Mouse (Mus musculus) hindbrain, embryonic 12.5 days (tissue): ENCODE measurements around the gene Mon2. TPM values are rescaled to one million over a fixed set of nuclear protein-coding genes. Genes with fewer than 3 reads are reported as not detected.

Experiments used
- ATAC-seq: fragments of 200-750 bp; cut with Nextera tagmentation; 2 replicates; pipeline ENCODE4 v1.8.0; 2017; ENCODE audit warnings: moderate TSS enrichment; ENCODE audit not compliant: low FRiP score
- H3K27ac ChIP-seq: fragments of 300-500 bp; sonication (generic); 2 replicates; pipeline ENCODE4 v1.5.1; 2016; ENCODE audit warnings: mild to moderate bottlenecking
- H3K27me3 ChIP-seq: fragments of 300-500 bp; sonication (generic); 2 replicates; pipeline ENCODE4 v1.6.1; 2016; ENCODE audit warnings: mild to moderate bottlenecking
- H3K36me3 ChIP-seq: fragments of 300-500 bp; sonication (generic); 2 replicates; pipeline ENCODE4 v1.6.1; 2016; ENCODE audit warnings: mild to moderate bottlenecking
- H3K4me1 ChIP-seq: fragments of 300-500 bp; sonication (generic); 2 replicates; pipeline ENCODE4 v1.6.1; 2016
- H3K4me2 ChIP-seq: fragments of 300-500 bp; sonication (generic); replicated peaks from 2 replicates; pipeline ENCODE4 v1.6.1; 2016; ENCODE audit warnings: mild to moderate bottlenecking
- H3K4me3 ChIP-seq: fragments of 300-500 bp; sonication (generic); 2 replicates; pipeline ENCODE4 v1.5.1; 2016; ENCODE audit warnings: mild to moderate bottlenecking
- H3K9ac ChIP-seq: fragments of 300-500 bp; sonication (generic); 2 replicates; pipeline ENCODE4 v1.6.1; 2016; ENCODE audit warnings: mild to moderate bottlenecking, moderate library complexity
- H3K9me3 ChIP-seq: fragments of 300-500 bp; sonication (generic); replicated peaks from 2 replicates; pipeline ENCODE4 v1.6.1; 2016; ENCODE audit warnings: mild to moderate bottlenecking
- WGBS: fragments of 180-500 bp; shearing (Covaris S2); methylation state at CpG from one replicate; pipeline ENCODE4 v1.1.7; 2016; 5-methylcytosine and 5-hydroxymethylcytosine counted together
- polyA plus RNA-seq: library from polyadenylated mRNA; unstranded; fragments of >200 nt; fragmentation: Nextera tagmentation; extraction: Ambion mirVana; gene quantifications from 2 replicates; pipeline ENCODE4 v1.2.1, GENCODE M21; 2016

Gene Mon2
- polyA plus RNA-seq, 1 experiment from 2014 or later: 50.8 TPM

- Histone ChIP-seq H3K36me3 (peaks cover 59% of the 10 kb centered on the region), H3K4me2 (no peak overlapping the region), H3K4me3 (no peak overlapping the region), H3K27me3 (no peaks in the 10 kb centered on the region), H3K9ac (no peak overlapping the region), H3K27ac (no peak overlapping the region), H3K4me1 (no peaks in the 10 kb centered on the region), H3K9me3 (no peaks in the 10 kb centered on the region)
- peak; percentile 72; the same call in 1 of the 2 replicates for ATAC-seq
- whole genome bisulfite sequencing: 92% methylated on average over 20 of the region's 20 CpGs
These were observed 70.8 kb downstream of the Mon2 start for GRCm38 (mm10) chr10:123005237-123006185.

DNA sequence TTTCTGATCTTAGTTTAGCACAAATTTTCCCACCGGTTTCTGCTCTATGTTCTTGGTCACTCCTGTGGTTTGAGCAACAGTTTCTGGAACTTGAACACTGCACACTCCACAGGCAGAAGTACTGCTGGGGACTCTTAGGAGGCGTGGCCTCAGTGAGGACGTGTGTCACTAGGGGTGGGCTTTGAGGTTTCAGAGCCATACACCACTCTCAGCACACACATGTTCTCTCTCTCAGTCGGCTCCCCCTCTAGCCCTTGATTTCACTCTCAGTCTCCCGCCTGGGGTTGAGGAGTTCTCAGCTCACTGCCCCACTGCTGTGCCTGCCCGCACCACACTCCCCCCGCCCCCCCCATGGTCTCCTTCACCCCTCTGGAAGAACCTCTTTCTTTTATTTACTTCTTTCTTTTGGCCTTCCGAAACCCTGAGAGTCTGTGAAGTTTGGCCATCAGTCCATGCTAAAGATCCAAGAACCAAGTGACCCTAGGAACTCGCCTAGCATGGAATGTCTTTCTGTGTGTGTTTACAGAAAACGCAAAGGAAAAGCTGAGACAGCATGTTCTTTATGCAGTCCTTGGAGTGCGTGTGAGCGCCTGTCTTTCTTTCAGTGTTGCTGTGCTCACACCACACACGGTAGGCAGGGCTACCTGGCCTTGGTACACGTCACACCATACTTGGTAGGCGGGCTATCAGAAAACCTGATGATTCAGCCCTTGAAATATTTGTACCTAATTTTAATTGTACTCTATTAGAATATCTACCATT, 71.6 kb downstream of the Mon2 start:
- no peak overlapping the region for H3K27ac ChIP-seq
- peaks cover 61% of the 10 kb centered on the region for H3K36me3 ChIP-seq
- 72% methylated on average over 15 of the region's 15 CpGs for WGBS
- no peaks in the 10 kb centered on the region for H3K4me1 ChIP-seq
- no peaks in the 10 kb centered on the region for H3K27me3 ChIP-seq
- no peak overlapping the region; the same call in 1 of the 2 replicates for H3K9ac ChIP-seq
- peak; percentile 63; the same call in 1 of the 2 replicates for ATAC-seq
- no peaks in the 10 kb centered on the region for H3K9me3 ChIP-seq
- H3K4me3 ChIP-seq: no peak overlapping the region
- H3K4me2 ChIP-seq: no peak overlapping the region

DNA sequence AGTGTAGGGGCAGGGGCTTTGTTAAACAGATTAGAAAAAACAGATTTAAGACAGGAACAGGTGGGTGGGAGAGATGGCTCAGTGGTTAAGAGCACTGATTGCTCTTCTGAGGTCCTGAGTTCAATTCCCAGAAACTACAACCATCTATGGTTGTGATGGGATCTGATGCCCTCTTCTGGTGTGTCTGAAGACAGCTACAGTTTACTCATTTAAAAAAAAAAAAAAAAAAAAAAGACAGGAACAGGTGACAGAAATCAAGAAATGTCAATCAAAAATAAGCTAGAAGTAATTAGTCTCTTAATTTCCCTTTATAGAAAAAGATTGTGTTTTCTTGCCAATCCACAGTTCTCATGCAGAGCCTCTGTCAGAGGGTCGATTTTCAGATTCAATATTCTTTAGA, 74.3 kb downstream of the Mon2 start:
- peaks cover 65% of the 10 kb centered on the region for H3K36me3 ChIP-seq
- no peaks in the 10 kb centered on the region for H3K9me3 ChIP-seq
- no peak overlapping the region for H3K4me2 ChIP-seq
- H3K27ac ChIP-seq: no peak overlapping the region
- 84% methylated on average over 1 of the region's 1 CpGs for WGBS
- H3K9ac ChIP-seq: no peak overlapping the region
- H3K4me3 ChIP-seq: no peak overlapping the region
- no peak for ATAC-seq
- H3K4me1 ChIP-seq: no peaks in the 10 kb centered on the region
- no peaks in the 10 kb centered on the region for H3K27me3 ChIP-seq

GRCm38 (mm10) chr10:123001363-123001762, 74.9 kb downstream of the Mon2 start:
- H3K4me3 ChIP-seq: no peak overlapping the region
- no peak overlapping the region for H3K4me2 ChIP-seq
- H3K27ac ChIP-seq: no peak overlapping the region
- no peaks in the 10 kb centered on the region for H3K27me3 ChIP-seq
- no peak for ATAC-seq
- peaks cover 68% of the 10 kb centered on the region for H3K36me3 ChIP-seq
- H3K9me3 ChIP-seq: no peaks in the 10 kb centered on the region
- no peak overlapping the region for H3K9ac ChIP-seq
- H3K4me1 ChIP-seq: no peaks in the 10 kb centered on the region
- WGBS: 93% methylated on average over 3 of the region's 3 CpGs

- Histone ChIP-seq H3K27ac (no peak overlapping the region), H3K36me3 (peaks cover 78% of the 10 kb centered on the region), H3K9ac (no peak overlapping the region), H3K4me3 (no peak overlapping the region), H3K4me2 (no peak overlapping the region), H3K4me1 (no peaks in the 10 kb centered on the region), H3K9me3 (no peaks in the 10 kb centered on the region), H3K27me3 (no peaks in the 10 kb centered on the region)
- no peak for ATAC-seq
- 73% methylated on average over 6 of the region's 6 CpGs for WGBS
These were observed 76.9 kb downstream of the Mon2 start for GRCm38 (mm10) chr10:122999356-122999755.

GRCm38 (mm10) chr10:122997852-122998251, 78.5 kb downstream of the Mon2 start:
- WGBS: 94% methylated on average over 2 of the region's 2 CpGs
- no peak for ATAC-seq
- Histone ChIP-seq H3K9ac (no peak overlapping the region), H3K4me2 (no peak overlapping the region), H3K9me3 (no peaks in the 10 kb centered on the region), H3K27ac (no peak overlapping the region), H3K27me3 (no peaks in the 10 kb centered on the region), H3K36me3 (peaks cover 64% of the 10 kb centered on the region), H3K4me3 (no peak overlapping the region), H3K4me1 (no peaks in the 10 kb centered on the region)

DNA sequence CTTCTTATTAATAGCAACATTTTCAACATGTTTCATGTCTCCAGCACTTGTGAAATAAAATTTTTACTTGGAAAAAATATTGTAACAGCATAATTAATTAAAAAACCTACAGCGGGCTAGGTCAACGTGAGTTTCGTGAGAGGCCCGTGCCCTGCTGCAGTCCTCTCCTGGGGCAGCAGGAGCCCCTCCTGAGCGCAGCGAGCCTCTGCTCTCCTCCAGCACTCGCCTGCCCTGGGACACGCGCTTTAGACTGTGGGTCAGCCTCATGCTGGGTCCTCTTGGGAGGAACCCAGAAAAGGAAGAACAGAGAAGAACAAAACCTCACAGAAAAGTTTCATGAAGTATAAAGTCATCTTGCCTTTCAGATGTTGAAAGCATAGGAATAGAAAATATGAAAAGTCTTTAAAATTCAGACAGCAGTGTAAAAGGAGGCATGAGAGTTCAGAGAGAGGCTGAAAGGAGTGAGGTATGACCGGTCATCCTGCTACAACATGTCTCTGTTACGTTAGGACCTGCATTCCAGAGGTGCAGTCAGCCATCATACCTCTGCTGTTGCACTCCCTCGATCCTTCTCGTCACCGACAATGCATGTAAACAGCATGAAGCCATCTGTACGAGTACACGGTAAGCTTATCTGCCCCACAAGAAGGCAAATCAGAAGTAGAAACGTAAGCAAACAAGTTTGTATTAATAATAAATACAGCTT, 81.8 kb downstream of the Mon2 start:
- Histone ChIP-seq H3K9ac (no peak overlapping the region), H3K27ac (no peak overlapping the region), H3K4me3 (no peak overlapping the region), H3K9me3 (no peaks in the 10 kb centered on the region), H3K36me3 (peaks cover 61% of the 10 kb centered on the region), H3K4me2 (no peak overlapping the region), H3K27me3 (no peaks in the 10 kb centered on the region), H3K4me1 (no peaks in the 10 kb centered on the region)
- WGBS: 62% methylated on average over 17 of the region's 17 CpGs
- ATAC-seq: no peak

DNA sequence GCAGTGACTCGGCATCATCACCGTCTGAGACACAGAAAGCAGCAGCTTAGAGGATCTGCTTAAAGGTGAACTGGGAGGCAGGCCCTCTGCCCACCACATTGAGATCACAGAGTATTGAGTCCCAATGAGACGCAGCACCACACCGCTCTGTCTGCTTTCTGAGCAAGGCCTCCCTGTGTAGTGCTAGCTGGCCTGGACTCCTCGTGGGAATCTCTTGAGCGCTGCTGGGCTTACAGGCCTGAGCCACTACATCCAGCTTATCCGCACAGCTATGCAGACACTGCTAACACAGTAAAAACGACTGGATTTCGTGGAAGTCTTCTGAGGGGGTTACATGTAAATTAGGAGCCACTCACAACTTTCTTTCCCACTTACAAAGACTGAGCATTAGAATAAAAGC, 84.7 kb downstream of the Mon2 start:
- Histone ChIP-seq H3K4me1 (peaks cover 9% of the 10 kb centered on the region), H3K4me3 (no peak overlapping the region), H3K9ac (no peak overlapping the region), H3K36me3 (peaks cover 35% of the 10 kb centered on the region), H3K4me2 (no peak overlapping the region), H3K27me3 (no peaks in the 10 kb centered on the region), H3K27ac (no peak overlapping the region), H3K9me3 (no peaks in the 10 kb centered on the region)
- 91% methylated on average over 9 of the region's 9 CpGs for WGBS
- no peak for ATAC-seq

DNA sequence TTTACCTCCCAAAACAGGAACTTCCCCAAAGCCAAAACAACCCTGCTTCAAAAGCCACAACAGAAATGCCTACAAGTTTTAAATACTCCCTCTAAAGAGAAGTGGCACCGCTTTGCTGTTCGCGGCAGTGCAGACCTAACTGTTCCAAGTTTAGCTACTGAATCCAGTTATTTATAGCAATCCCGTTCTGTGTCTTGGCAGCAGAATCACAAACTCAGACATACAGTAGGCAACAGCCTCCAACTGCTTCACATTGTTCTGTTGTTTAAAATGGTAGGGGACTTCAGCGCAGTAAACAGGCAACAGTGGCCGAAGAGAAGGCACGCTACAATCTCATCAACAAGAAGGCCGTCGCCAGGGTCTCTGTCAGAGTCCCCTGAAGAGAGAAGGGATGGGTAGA, 85.3 kb downstream of the Mon2 start:
- no peak overlapping the region for H3K9ac ChIP-seq
- no peak overlapping the region for H3K4me2 ChIP-seq
- ATAC-seq: no peak
- peaks cover 10% of the 10 kb centered on the region for H3K4me1 ChIP-seq
- H3K9me3 ChIP-seq: no peaks in the 10 kb centered on the region
- H3K36me3 ChIP-seq: peaks cover 29% of the 10 kb centered on the region
- no peak overlapping the region for H3K4me3 ChIP-seq
- no peak overlapping the region for H3K27ac ChIP-seq
- H3K27me3 ChIP-seq: no peaks in the 10 kb centered on the region
- 94% methylated on average over 9 of the region's 9 CpGs for WGBS

- Histone ChIP-seq H3K4me3 (no peak overlapping the region), H3K9me3 (no peaks in the 10 kb centered on the region), H3K27me3 (no peaks in the 10 kb centered on the region), H3K4me2 (no peak overlapping the region), H3K36me3 (peaks cover 24% of the 10 kb centered on the region), H3K27ac (no peak overlapping the region), H3K9ac (no peak overlapping the region), H3K4me1 (peaks cover 10% of the 10 kb centered on the region)
- WGBS: 93% methylated on average over 6 of the region's 6 CpGs
- ATAC-seq: no peak
These were observed 85.7 kb downstream of the Mon2 start for GRCm38 (mm10) chr10:122990606-122991005.

GRCm38 (mm10) chr10:122989916-122990315, 86.4 kb downstream of the Mon2 start:
- 94% methylated on average over 9 of the region's 9 CpGs for WGBS
- H3K4me3 ChIP-seq: no peak overlapping the region
- H3K4me1 ChIP-seq: peaks cover 10% of the 10 kb centered on the region
- ATAC-seq: no peak
- no peaks in the 10 kb centered on the region for H3K9me3 ChIP-seq
- H3K9ac ChIP-seq: no peak overlapping the region
- no peak overlapping the region for H3K4me2 ChIP-seq
- no peak overlapping the region for H3K27ac ChIP-seq
- H3K27me3 ChIP-seq: no peaks in the 10 kb centered on the region
- H3K36me3 ChIP-seq: peaks cover 19% of the 10 kb centered on the region

DNA sequence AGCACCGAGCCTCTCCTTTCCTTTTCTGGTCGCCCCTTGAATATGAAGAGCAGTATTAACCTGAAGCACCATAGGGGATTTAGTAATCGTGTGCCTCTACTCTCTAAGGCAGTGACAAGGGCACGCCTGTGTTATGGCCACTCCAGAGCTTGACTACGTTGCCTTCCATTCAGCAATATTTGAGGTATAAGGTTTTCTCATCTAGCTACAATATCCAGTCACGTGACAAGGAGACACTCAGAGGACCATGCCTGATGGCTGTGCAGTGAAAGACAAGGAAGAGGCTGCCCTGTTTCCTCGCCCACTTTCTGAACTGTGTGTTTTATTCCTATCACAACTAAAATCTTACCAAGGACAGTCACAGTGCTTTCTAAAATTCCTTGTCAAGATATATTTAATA, 87.9 kb downstream of the Mon2 start:
- no peaks in the 10 kb centered on the region for H3K9me3 ChIP-seq
- peaks cover 17% of the 10 kb centered on the region for H3K4me1 ChIP-seq
- no peak for ATAC-seq
- H3K27ac ChIP-seq: no peak overlapping the region
- no peaks in the 10 kb centered on the region for H3K27me3 ChIP-seq
- peaks cover 13% of the 10 kb centered on the region for H3K36me3 ChIP-seq
- 89% methylated on average over 7 of the region's 7 CpGs for WGBS
- no peak overlapping the region for H3K4me3 ChIP-seq
- H3K4me2 ChIP-seq: no peak overlapping the region
- H3K9ac ChIP-seq: no peak overlapping the region
